Mouse (Mus musculus): ENCODE data around the gene Synpo2.

GRCm38 (mm10) chr3:123148641-123149040 lies 87.3 kb downstream of the Synpo2 start:
- TF ChIP-seq CTCF (conservative IDR thresholded peaks at IDR 0.05; ENCODE audit: insufficient read depth, insufficient read length, low read depth, low read length) (no peak), POLR2A (IDR thresholded peaks at IDR 0.05; ENCODE audit: low read depth, low read length) (no peak)

Data from kidney, adult 2 months (tissue).